ENCODE assay signal across 12 mouse cellular contexts in the genomic region with DNA sequence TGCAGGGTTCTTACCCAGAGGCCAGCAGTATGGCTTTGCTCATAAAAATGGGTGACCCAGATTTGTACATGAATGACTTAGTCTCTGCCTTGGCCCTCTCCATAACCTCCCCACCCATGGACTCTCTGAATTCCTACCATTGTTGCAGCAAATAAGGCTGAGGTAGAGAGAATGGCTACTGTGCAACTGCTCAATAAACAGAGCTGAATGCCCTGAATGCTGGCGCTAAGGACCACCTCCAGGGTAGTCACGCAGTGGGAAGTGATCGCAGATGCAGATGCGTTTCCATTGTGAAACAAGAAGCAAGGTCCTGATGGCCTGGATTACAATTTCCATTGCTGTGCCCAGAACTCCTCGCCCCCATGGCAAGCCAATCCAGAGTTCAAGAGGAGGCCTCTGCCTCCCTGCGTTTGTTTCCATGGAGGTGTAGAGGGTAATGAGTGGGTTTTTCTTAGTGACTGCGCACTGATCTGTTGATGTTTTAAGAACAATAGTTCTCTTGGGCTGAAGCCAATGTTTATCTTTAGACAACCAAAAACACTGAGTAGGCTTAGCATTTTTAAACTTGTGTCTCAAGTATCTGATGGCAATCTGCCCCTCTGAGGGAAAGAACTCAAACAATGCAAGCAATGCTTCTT. TPM values are rescaled to one million over a fixed set of nuclear protein-coding genes. Genes with fewer than 3 reads are reported as not detected.
A peak's percentile ranks its signal among the peaks of the same experiment; 100 is the strongest.
DNase-seq lines count a peak whose midpoint lies in the region; ATAC-seq lines count a peak whose summit lies in the region.
"Had no signal": no experiment of that assay in that cellular context is flagged by ENCODE, and none has a peak within 500 bp of the region (broad histone marks: within the 10 kb centered on the region; RNA-seq: fewer than 3 reads in every experiment).

No protein-coding gene starts in this region.

- H3K4me1 ChIP-seq in forebrain, embryonic 11.5 days (replicated peaks; ENCODE audit: control insufficient read depth, insufficient read depth, low read length), result no peaks in the 10 kb centered on the region
- peaks cover 12% of the 10 kb centered on the region for H3K4me1 ChIP-seq in forebrain, embryonic 10.5 days
- no peaks in the 10 kb centered on the region for H3K4me1 ChIP-seq in midbrain, embryonic 16.5 days (ENCODE audit: control insufficient read depth, insufficient read depth, low read length)

- H3K36me3 ChIP-seq in forebrain, embryonic 11.5 days (ENCODE audit: control insufficient read depth, insufficient read depth, low read length), result no peaks in the 10 kb centered on the region
- no peaks in the 10 kb centered on the region for H3K36me3 ChIP-seq in forebrain, embryonic 10.5 days (replicated peaks)
- H3K36me3 ChIP-seq in midbrain, embryonic 16.5 days (ENCODE audit: control insufficient read depth, insufficient read depth, low read length), result no peaks in the 10 kb centered on the region
- H3K36me3 ChIP-seq: heart, embryonic 15.5 days had no signal

- DNase-seq in forebrain, embryonic 11.5 days (ENCODE audit: low spot score), result no peak
- no peak for DNase-seq in forebrain, embryonic 10.5 days (ENCODE audit: extremely low spot score, low spot score)
- peak; percentile 17 for DNase-seq in embryo, embryonic 11 days
- peak; percentile 45 to 60 for DNase-seq in lung, adult 18-20 months
- no peak for DNase-seq in heart, postnatal 25 days (ENCODE audit: low spot score)
- DNase-seq in cerebellum, adult 9-11 months, result no peak
- DNase-seq: gastrocnemius, postnatal 14 days; kidney, postnatal 14 days had no signal

- no peaks in the 10 kb centered on the region for H3K9me3 ChIP-seq in forebrain, embryonic 11.5 days (ENCODE audit: control insufficient read depth, low read length)
- no peaks in the 10 kb centered on the region for H3K9me3 ChIP-seq in forebrain, embryonic 10.5 days
- no peaks in the 10 kb centered on the region for H3K9me3 ChIP-seq in midbrain, embryonic 16.5 days (replicated peaks; ENCODE audit: control insufficient read depth, low read length, poor library complexity, severe bottlenecking)
- H3K9me3 ChIP-seq: heart, embryonic 15.5 days had no signal

- H3K27ac ChIP-seq in forebrain, embryonic 11.5 days (ENCODE audit: low read depth, low read length), result no peak overlapping the region
- H3K27ac ChIP-seq in forebrain, embryonic 10.5 days, result no peak overlapping the region
- H3K27ac ChIP-seq in midbrain, embryonic 16.5 days (ENCODE audit: low read length), result no peak overlapping the region
- H3K27ac ChIP-seq: heart, embryonic 15.5 days; macrophage had no signal

- intact Hi-C loops in heart, postnatal 25 days (cut with DNase I), result no loop called here

- H3K9ac ChIP-seq in forebrain, embryonic 11.5 days (ENCODE audit: low read length), result no peak overlapping the region
- no peak overlapping the region for H3K9ac ChIP-seq in midbrain, embryonic 16.5 days (ENCODE audit: low read depth, low read length)
- H3K9ac ChIP-seq: heart, embryonic 15.5 days had no signal

- H3K4me3 ChIP-seq in forebrain, embryonic 11.5 days (ENCODE audit: low read depth, low read length), result no peak overlapping the region
- H3K4me3 ChIP-seq in forebrain, embryonic 10.5 days, result no peak overlapping the region
- no peak overlapping the region for H3K4me3 ChIP-seq in midbrain, embryonic 16.5 days (ENCODE audit: low read depth, low read length)
- H3K4me3 ChIP-seq: heart, embryonic 15.5 days had no signal

- ATAC-seq in forebrain, embryonic 11.5 days (replicated peaks; ENCODE audit: low FRiP score), result peak; percentile 80
- ATAC-seq in midbrain, embryonic 16.5 days, result peak; percentile 87
- ATAC-seq in monocyte, adult 5-6 weeks (replicated peaks; ENCODE audit: insufficient number of reproducible peaks, low FRiP score, low TSS enrichment, poor library complexity, severe bottlenecking), result no peak

- no peaks in the 10 kb centered on the region for H3K27me3 ChIP-seq in forebrain, embryonic 11.5 days (ENCODE audit: control insufficient read depth, insufficient read depth, low read length)
- 0 out of 2 replicates have a peak, but pooled peaks cover 3% of the 10 kb centered on the region for H3K27me3 ChIP-seq in forebrain, embryonic 10.5 days (ENCODE audit: poor library complexity, severe bottlenecking)
- no peaks in the 10 kb centered on the region for H3K27me3 ChIP-seq in midbrain, embryonic 16.5 days (ENCODE audit: control insufficient read depth, insufficient read depth, low read depth, low read length)
- H3K27me3 ChIP-seq: heart, embryonic 15.5 days had no signal

- H3K4me2 ChIP-seq in forebrain, embryonic 11.5 days (ENCODE audit: low read depth, low read length, severe bottlenecking), result no peak overlapping the region
- no peak overlapping the region for H3K4me2 ChIP-seq in midbrain, embryonic 16.5 days (ENCODE audit: low read length)
- H3K4me2 ChIP-seq: heart, embryonic 15.5 days had no signal

- WGBS in forebrain, embryonic 11.5 days, result 18% methylated on average over 7 of the region's 7 CpGs
- 28% methylated on average over 7 of the region's 7 CpGs for WGBS in forebrain, embryonic 10.5 days
- 19% methylated on average over 7 of the region's 7 CpGs for WGBS in midbrain, embryonic 16.5 days

RNA-seq across cellular contexts. Expression of a gene that starts 42.5 kb away (rescaled TPM):
- 1.1 and 1.4 TPM in 2 replicates for polyA plus RNA-seq in forebrain, embryonic 11.5 days (2014; fragmentation: Nextera tagmentation; extraction: Ambion mirVana)
- polyA plus RNA-seq in forebrain, embryonic 10.5 days (2016; fragmentation: Nextera tagmentation; extraction: Ambion mirVana), result 1.1 and 1.5 TPM in 2 replicates
- 3.4 and 4.1 TPM in 2 replicates for polyA plus RNA-seq in midbrain, embryonic 16.5 days (2015; fragmentation: Nextera tagmentation; extraction: Ambion mirVana)
- under 1 TPM; 0.14 to 0.36 TPM for total RNA-seq in heart, postnatal 25 days (2021)
- total RNA-seq in monocyte, adult 5-6 weeks (2017), result 0.10 TPM in 2 of 3 replicates, not detected in the other
- polyA plus RNA-seq: macrophage had no signal

Comparison
In these comparisons a context has a peak if more than half of its experiments do, and no peak if none do; other contexts are left out.
1. DNase-seq: peak in embryo, embryonic 11 days (single experiment) and lung, adult 18-20 months (2 of 2); none in forebrain, embryonic 11.5 days (single experiment), forebrain, embryonic 10.5 days (single experiment), heart, postnatal 25 days (single experiment) and cerebellum, adult 9-11 months (single experiment).